Mouse (Mus musculus) natural killer cell, adult 2 months (primary cell): ENCODE measurements around the gene Wfdc8.
"Not testable (repeated sequence)": the region's sequence is repeated elsewhere in the genome, so short reads cannot be mapped to it uniquely, and the experiment has no call there.

ENCODE experiments used
- DNase-seq, 2 experiments: peaks; one replicate each; pipeline ENCODE4 v3.0.0; 2022; ENCODE audit warnings: low spot score in 2 of 2

Gene Wfdc8

GRCm38 (mm10) chr2:164613471-164613870, at the start of gene Wfdc8, which contains the start of gene Wfdc6b:
Gene Wfdc8 (minus strand): TSS chr2:164613626.
Gene Wfdc6b (plus strand): TSS chr2:164613522.
- DNase-seq: not testable (repeated sequence)

- DNase-seq: no peak
Observed at GRCm38 (mm10) chr2:164656483-164656882, 43.1 kb upstream of the Wfdc8 start, which contains the start of gene Wfdc9. Gene Wfdc9 (minus strand): TSS chr2:164656583.

GRCm38 (mm10) chr2:164655858-164656257, 42.4 kb upstream of the Wfdc8 start, which contains the start of gene Wfdc10:
Gene Wfdc10 (plus strand): TSS chr2:164656046.
- peak; percentile 19 to 50 for DNase-seq

GRCm38 (mm10) chr2:164641881-164642673, 28.7 kb upstream of the Wfdc8 start:
- DNase-seq: no peak

- DNase-seq: no peak
Observed at GRCm38 (mm10) chr2:164641129-164641528, 27.7 kb upstream of the Wfdc8 start.

- no peak for DNase-seq
Observed at GRCm38 (mm10) chr2:164638696-164639095, 25.3 kb upstream of the Wfdc8 start, which contains the start of gene Wfdc16. Gene Wfdc16 (minus strand): TSS chr2:164638796.

GRCm38 (mm10) chr2:164635266-164635665, 21.8 kb upstream of the Wfdc8 start:
- no peak for DNase-seq

- DNase-seq: no peak
Observed at GRCm38 (mm10) chr2:164621775-164622174, 8.3 kb upstream of the Wfdc8 start.

- no peak for DNase-seq
Observed at GRCm38 (mm10) chr2:164619050-164619449, 5.6 kb upstream of the Wfdc8 start.

- no peak for DNase-seq
Observed at GRCm38 (mm10) chr2:164615386-164615785, 2.0 kb upstream of the Wfdc8 start.

- no peak for DNase-seq
Observed at GRCm38 (mm10) chr2:164608781-164609180, 4.6 kb downstream of the Wfdc8 start.

- no peak for DNase-seq
Observed at GRCm38 (mm10) chr2:164604411-164604810, 9.0 kb downstream of the Wfdc8 start.

- no peak for DNase-seq
Observed at GRCm38 (mm10) chr2:164603482-164603881, 9.9 kb downstream of the Wfdc8 start.

GRCm38 (mm10) chr2:164600179-164600578, 13.2 kb downstream of the Wfdc8 start:
- DNase-seq: no peak

GRCm38 (mm10) chr2:164593494-164593893, 19.9 kb downstream of the Wfdc8 start, which contains the start of gene Eppin:
Gene Eppin (minus strand): TSS chr2:164593594.
- no peak for DNase-seq

GRCm38 (mm10) chr2:164592014-164592413, 21.4 kb downstream of the Wfdc8 start:
- no peak for DNase-seq

GRCm38 (mm10) chr2:164585025-164585725, 28.3 kb downstream of the Wfdc8 start, which contains the start of gene Wfdc6a:
Gene Wfdc6a (minus strand): TSS chr2:164585447.
- not testable (repeated sequence) for DNase-seq

GRCm38 (mm10) chr2:164573359-164573758, 40.1 kb downstream of the Wfdc8 start, which contains the start of gene Spint3:
Gene Spint3 (minus strand): TSS chr2:164573459.
- not testable (repeated sequence) for DNase-seq

- no peak for DNase-seq
Observed at GRCm38 (mm10) chr2:164567460-164567859, 46.0 kb downstream of the Wfdc8 start.

- no peak for DNase-seq
Observed at GRCm38 (mm10) chr2:164566997-164567396, 46.4 kb downstream of the Wfdc8 start.

- DNase-seq: no peak
Observed at GRCm38 (mm10) chr2:164564346-164564745, 49.1 kb downstream of the Wfdc8 start.

GRCm38 (mm10) chr2:164563339-164564038, 49.9 kb downstream of the Wfdc8 start:
- peak; percentile 26 to 27 for DNase-seq
